Mouse (Mus musculus): Measurements from ENCODE around the gene Sgo1.

- TF ChIP-seq TAL1 (IDR thresholded peaks at IDR 0.05; ENCODE audit: low read length) (no peak), GATA1 (IDR thresholded peaks at IDR 0.05; ENCODE audit: low read length) (no peak)
These were observed 61.0 kb downstream of the Sgo1 start for GRCm38 (mm10) chr17:53628131-53628530.

Measured in erythroblast, embryonic 14.5 days (primary cell).